Mouse (Mus musculus) kidney, postnatal 25 days (tissue): ENCODE measurements around the gene Myh9.

Experiments
- DNase-seq, 2 experiments: peaks; one replicate each; pipeline ENCODE4 v3.0.0; 2021; ENCODE audit warnings: mixed read lengths in 2 of 2

The Myh9 gene

GRCm38 (mm10) chr15:77806565-77807263 lies 35.3 kb downstream of the Myh9 start:
- DNase-seq: peak in 1 of 2 experiments; percentile 33

GRCm38 (mm10) chr15:77805657-77806056 lies 36.3 kb downstream of the Myh9 start:
- DNase-seq: no peak

GRCm38 (mm10) chr15:77804949-77805348 lies 37.0 kb downstream of the Myh9 start:
- peak in 1 of 2 experiments; percentile 32 for DNase-seq

GRCm38 (mm10) chr15:77804460-77804859 lies 37.5 kb downstream of the Myh9 start:
- DNase-seq: peak in 1 of 2 experiments; percentile 31

GRCm38 (mm10) chr15:77803747-77804146 lies 38.2 kb downstream of the Myh9 start:
- DNase-seq: no peak

- peak in 1 of 2 experiments; percentile 42 for DNase-seq
Observed at GRCm38 (mm10) chr15:77802992-77803391, 39.0 kb downstream of the Myh9 start.

- no peak for DNase-seq
Observed at GRCm38 (mm10) chr15:77801188-77801587, 40.8 kb downstream of the Myh9 start.

GRCm38 (mm10) chr15:77800511-77800910 lies 41.5 kb downstream of the Myh9 start:
- peak; percentile 71 to 89 for DNase-seq

GRCm38 (mm10) chr15:77799491-77800474 lies 42.2 kb downstream of the Myh9 start:
- no peak for DNase-seq

GRCm38 (mm10) chr15:77798664-77799490 lies 43.1 kb downstream of the Myh9 start:
- peak; percentile 65 to 90 for DNase-seq

- DNase-seq: peak; percentile 43 to 83
Observed at GRCm38 (mm10) chr15:77797609-77798411, 44.2 kb downstream of the Myh9 start.

GRCm38 (mm10) chr15:77796409-77797035 lies 45.5 kb downstream of the Myh9 start:
- DNase-seq: no peak

- no peak for DNase-seq
Observed at GRCm38 (mm10) chr15:77794908-77795356, 47.0 kb downstream of the Myh9 start.

GRCm38 (mm10) chr15:77794138-77794907 lies 47.7 kb downstream of the Myh9 start:
- DNase-seq: no peak

GRCm38 (mm10) chr15:77793554-77793953 lies 48.4 kb downstream of the Myh9 start:
- no peak for DNase-seq

GRCm38 (mm10) chr15:77793094-77793493 lies 48.9 kb downstream of the Myh9 start:
- DNase-seq: no peak

GRCm38 (mm10) chr15:77792056-77792455 lies 49.9 kb downstream of the Myh9 start:
- no peak for DNase-seq

GRCm38 (mm10) chr15:77790656-77791405 lies 51.1 kb downstream of the Myh9 start:
- no peak for DNase-seq

- no peak for DNase-seq
Observed at GRCm38 (mm10) chr15:77789186-77789585, 52.8 kb downstream of the Myh9 start.

GRCm38 (mm10) chr15:77788356-77788755 lies 53.6 kb downstream of the Myh9 start:
- no peak for DNase-seq
